Mouse (Mus musculus): ENCODE results near the gene Srsf3.

DNA sequence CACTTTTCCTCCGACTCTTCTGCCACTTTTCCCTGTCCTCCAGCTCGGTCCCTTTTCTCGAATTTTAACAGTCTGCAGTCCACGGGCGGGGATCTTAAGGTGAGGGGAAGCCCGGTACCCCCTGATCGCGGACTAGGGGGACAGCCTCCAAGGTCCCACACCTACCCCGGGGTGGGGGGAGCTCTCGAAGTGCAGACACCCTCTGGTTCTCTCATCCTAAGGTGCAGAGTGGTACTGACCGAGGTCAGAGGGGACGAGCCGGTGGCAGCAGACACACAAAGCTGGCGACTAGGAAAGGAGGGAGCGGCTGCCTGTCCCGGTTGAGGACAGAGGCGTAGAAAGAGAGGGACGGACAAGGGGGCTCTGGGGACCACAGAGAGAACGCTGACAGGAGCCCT lies 25.2 kb upstream of the Srsf3 start:
- TF ChIP-seq CTCF (IDR thresholded peaks at IDR 0.05; ENCODE audit: borderline replicate concordance, extremely low read depth, insufficient read depth, insufficient read length) (no peak), POLR2A (IDR thresholded peaks at IDR 0.05; ENCODE audit: borderline replicate concordance, extremely low read depth, insufficient read depth, insufficient read length, poor library complexity, severe bottlenecking) (no peak)

Measured in brain, embryonic 14.5 days (tissue).